Mouse (Mus musculus): ENCODE measurements around the gene Rtkn2. TPM values are rescaled to one million over a fixed set of nuclear protein-coding genes. Genes with fewer than 3 reads are reported as not detected.

Gene Rtkn2
- polyA plus RNA-seq, 1 experiment from 2014 or later = 1.3 TPM

GRCm38 (mm10) chr10:68104881-68105781 lies 125.8 kb downstream of the Rtkn2 start:
- H3K4me2 ChIP-seq = peak overlapping the region; percentile 6; the same call in 1 of the 2 replicates
- H3K27ac ChIP-seq (replicated peaks) = peak overlapping the region; percentile 51
- H3K4me3 ChIP-seq (replicated peaks) = no peak overlapping the region
- no peak overlapping the region for H3K9ac ChIP-seq
- no peaks in the 10 kb centered on the region for H3K9me3 ChIP-seq (replicated peaks)
- no peak for ATAC-seq (ENCODE audit: insufficient read depth)
- H3K27me3 ChIP-seq = no peaks in the 10 kb centered on the region
- 38% methylated on average over 14 of the region's 14 CpGs for WGBS (ENCODE audit: insufficient replicate concordance)
- 0 out of 2 replicates have a peak, but pooled peaks cover 19% of the 10 kb centered on the region for H3K36me3 ChIP-seq (replicated peaks)
- H3K4me1 ChIP-seq (replicated peaks) = peaks cover 12% of the 10 kb centered on the region; the same call in 1 of the 2 replicates

- WGBS (ENCODE audit: insufficient replicate concordance) = 59% methylated on average over 9 of the region's 9 CpGs
- H3K36me3 ChIP-seq (replicated peaks) = 0 out of 2 replicates have a peak, but pooled peaks cover 14% of the 10 kb centered on the region
- no peak overlapping the region for H3K27ac ChIP-seq (replicated peaks)
- no peak overlapping the region for H3K4me2 ChIP-seq
- H3K4me1 ChIP-seq (replicated peaks) = peaks cover 12% of the 10 kb centered on the region; the same call in 1 of the 2 replicates
- no peak overlapping the region for H3K4me3 ChIP-seq (replicated peaks)
- no peaks in the 10 kb centered on the region for H3K9me3 ChIP-seq (replicated peaks)
- H3K27me3 ChIP-seq = no peaks in the 10 kb centered on the region
- no peak overlapping the region for H3K9ac ChIP-seq
- no peak for ATAC-seq (ENCODE audit: insufficient read depth)
Measured at GRCm38 (mm10) chr10:68106351-68106950, 127.1 kb downstream of the Rtkn2 start.

- WGBS (ENCODE audit: insufficient replicate concordance) = 69% methylated on average over 6 of the region's 6 CpGs
- 0 out of 2 replicates have a peak, but pooled peaks cover 14% of the 10 kb centered on the region for H3K36me3 ChIP-seq (replicated peaks)
Measured at GRCm38 (mm10) chr10:68107716-68108115, 128.3 kb downstream of the Rtkn2 start.

More at GRCm38 (mm10) chr10:68107716-68108115, 128.3 kb downstream of the Rtkn2 start:
- H3K9ac ChIP-seq = no peak overlapping the region
- H3K4me2 ChIP-seq = no peak overlapping the region
- no peak for ATAC-seq (ENCODE audit: insufficient read depth)
- H3K9me3 ChIP-seq (replicated peaks) = no peaks in the 10 kb centered on the region
- H3K27me3 ChIP-seq = no peaks in the 10 kb centered on the region
- no peak overlapping the region for H3K27ac ChIP-seq (replicated peaks)
- H3K4me3 ChIP-seq (replicated peaks) = no peak overlapping the region
- peaks cover 12% of the 10 kb centered on the region; the same call in 1 of the 2 replicates for H3K4me1 ChIP-seq (replicated peaks)

Other genes starting within 250 kb of the Rtkn2 start
- 0.03 and 0.17 TPM in 2 replicates for gene Zfp365, start 66.9 kb upstream of the Rtkn2 start, polyA plus RNA-seq (2015; fragmentation: Nextera tagmentation; extraction: Ambion mirVana)

Data from liver, embryonic 15.5 days (tissue).